Mouse (Mus musculus): ENCODE results near the gene Acox1. TPM values are rescaled to one million over a fixed set of nuclear protein-coding genes. Genes with fewer than 3 reads are reported as not detected.
A peak's percentile ranks its signal among the peaks of the same experiment; 100 is the strongest.

The Acox1 gene
- polyA plus RNA-seq, 1 experiment from 2014 or later: 207 TPM

DNA sequence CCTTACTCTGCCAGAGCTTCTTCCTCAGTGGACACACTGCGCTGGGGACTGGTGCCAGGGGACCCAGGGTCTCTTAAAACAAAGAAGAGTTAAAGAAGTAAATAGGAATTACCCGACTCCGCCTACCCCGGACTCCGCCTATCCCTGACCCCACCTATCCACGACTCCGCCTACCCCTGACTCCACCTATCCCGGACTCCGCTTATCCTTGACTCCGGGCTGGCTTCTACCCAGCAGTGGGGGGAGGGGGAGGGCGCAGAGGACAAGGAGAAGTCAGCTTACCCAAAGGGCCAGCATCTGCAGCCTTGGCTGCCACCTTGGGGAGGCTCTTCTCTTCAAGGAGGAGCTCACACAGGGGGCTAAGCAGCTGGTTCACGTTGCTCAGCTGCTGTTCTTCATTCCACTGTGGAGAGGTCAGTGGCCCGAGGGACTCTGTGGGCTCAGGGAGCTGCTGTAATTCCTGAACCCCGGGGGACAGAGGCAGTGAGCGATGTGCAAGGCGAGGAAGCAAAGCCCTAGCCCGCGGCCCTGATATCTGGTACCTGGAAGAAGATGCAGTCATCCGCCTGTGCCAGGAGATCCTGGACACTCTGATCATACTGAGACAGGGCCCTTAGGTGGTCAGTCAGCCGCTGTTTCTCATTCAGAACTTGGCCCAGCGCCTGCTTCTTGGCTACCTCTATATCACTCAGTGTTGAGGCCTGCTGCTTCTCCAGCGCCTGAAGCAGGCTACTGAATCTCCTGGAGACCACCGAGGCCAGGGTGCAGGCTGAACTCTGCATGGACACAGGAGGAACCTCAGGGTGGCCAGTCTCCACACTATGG, 71.5 kb downstream of the Acox1 start, which contains the start of gene Trim47:
TSS of gene Trim47 (minus strand) at position 55 of the 825 bp plus-strand sequence.
- H3K9ac ChIP-seq (ENCODE audit: low read length): peak within 1 kb of the TSS; percentile 18
- H3K4me3 ChIP-seq (ENCODE audit: low read depth, low read length): no peak within 1 kb of the TSS; the same call in 1 of the 2 replicates

DNA sequence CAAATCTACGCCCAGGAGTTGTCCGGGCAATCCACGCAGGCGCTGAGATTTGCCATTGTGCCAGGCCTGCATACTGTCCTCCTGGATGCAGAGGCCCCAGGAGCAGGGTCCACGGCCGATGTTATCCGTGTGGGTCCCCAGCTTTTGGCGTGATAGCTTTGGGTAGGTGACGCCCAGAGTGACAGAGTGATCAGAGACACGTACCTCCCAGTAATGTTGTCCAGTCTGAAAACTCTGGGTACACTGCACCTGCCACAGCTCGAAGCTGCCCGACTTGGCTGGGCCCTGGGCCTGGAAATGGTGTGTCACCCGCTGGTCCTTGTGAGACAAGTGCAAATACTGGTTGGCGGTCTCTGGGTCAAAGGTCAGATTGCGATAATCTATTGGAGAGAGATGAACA, 72.6 kb downstream of the Acox1 start:
- 94% methylated on average over 15 of the region's 15 CpGs for WGBS
- no peak overlapping the region for H3K27ac ChIP-seq (replicated peaks)
- no peak for TF ChIP-seq EP300 (optimal IDR thresholded peaks at IDR 0.05)
- no peak for TF ChIP-seq CTCF (IDR thresholded peaks at IDR 0.05; ENCODE audit: low read depth)
- no peak overlapping the region for H3K9ac ChIP-seq (ENCODE audit: low read length)
- no peaks in the 10 kb centered on the region for H3K27me3 ChIP-seq (ENCODE audit: control insufficient read depth, insufficient read depth, low read length)
- no peaks in the 10 kb centered on the region for H3K9me3 ChIP-seq (ENCODE audit: control insufficient read depth, low read length)
- no peak overlapping the region for H3K4me3 ChIP-seq (ENCODE audit: low read depth, low read length)
- DNase-seq (ENCODE audit: low spot score) (no peak), ATAC-seq (ENCODE audit: low FRiP score, low TSS enrichment) (no peak)
- peaks cover 8% of the 10 kb centered on the region; the same call in 1 of the 2 replicates for H3K36me3 ChIP-seq (ENCODE audit: control insufficient read depth, insufficient read depth, low read length)
- H3K4me2 ChIP-seq (replicated peaks; ENCODE audit: low read depth): no peak overlapping the region
- peaks cover 11% of the 10 kb centered on the region for H3K4me1 ChIP-seq (replicated peaks; ENCODE audit: control insufficient read depth, insufficient read depth)

More for the DNA sequence above, 71.5 kb downstream of the Acox1 start, which contains the start of gene Trim47:
- 31% methylated on average over 23 of the region's 23 CpGs for WGBS
- peak; percentile 47 for ATAC-seq (ENCODE audit: low FRiP score, low TSS enrichment)
- H3K4me1 ChIP-seq (replicated peaks; ENCODE audit: control insufficient read depth, insufficient read depth): peaks cover 11% of the 10 kb centered on the region
- H3K4me2 ChIP-seq (replicated peaks; ENCODE audit: low read depth): peak within 1 kb of the TSS; percentile 27
- DNase-seq (ENCODE audit: low spot score): peak; percentile 92
- H3K27ac ChIP-seq (replicated peaks): peak within 1 kb of the TSS; percentile 8; the same call in 1 of the 2 replicates
- H3K27me3 ChIP-seq (ENCODE audit: control insufficient read depth, insufficient read depth, low read length): no peaks in the 10 kb centered on the region
- TF ChIP-seq EP300 (optimal IDR thresholded peaks at IDR 0.05): no peak
- TF ChIP-seq CTCF (IDR thresholded peaks at IDR 0.05; ENCODE audit: low read depth): peak; percentile 36
- H3K9me3 ChIP-seq (ENCODE audit: control insufficient read depth, low read length): no peaks in the 10 kb centered on the region
- peaks cover 9% of the 10 kb centered on the region; the same call in 1 of the 2 replicates for H3K36me3 ChIP-seq (ENCODE audit: control insufficient read depth, insufficient read depth, low read length)

Other genes starting within 250 kb of the Acox1 start
- gene Itgb4, start 224.3 kb downstream of the Acox1 start, polyA plus RNA-seq (2015; fragmentation: Nextera tagmentation; extraction: Ambion mirVana): 12.7 and 14.6 TPM in 2 replicates
- 119 and 126 TPM in 2 replicates for gene Galk1, start 186.3 kb downstream of the Acox1 start, polyA plus RNA-seq (2015; fragmentation: Nextera tagmentation; extraction: Ambion mirVana)
- gene H3f3b, start 171.1 kb downstream of the Acox1 start, polyA plus RNA-seq (2015; fragmentation: Nextera tagmentation; extraction: Ambion mirVana): 1,343 and 1,357 TPM in 2 replicates
- 8.3 and 9.1 TPM in 2 replicates for gene Unk, start 168.7 kb downstream of the Acox1 start, polyA plus RNA-seq (2015; fragmentation: Nextera tagmentation; extraction: Ambion mirVana)
- 2.3 and 2.8 TPM in 2 replicates for gene Unc13d, start 121.1 kb downstream of the Acox1 start, polyA plus RNA-seq (2015; fragmentation: Nextera tagmentation; extraction: Ambion mirVana)
- 71.0 and 89.6 TPM in 2 replicates for gene Wbp2, start 112.0 kb downstream of the Acox1 start, polyA plus RNA-seq (2015; fragmentation: Nextera tagmentation; extraction: Ambion mirVana)
- gene Trim47, start 71.8 kb downstream of the Acox1 start, polyA plus RNA-seq (2015; fragmentation: Nextera tagmentation; extraction: Ambion mirVana): 33.8 and 34.6 TPM in 2 replicates
- gene Trim65, start 67.9 kb downstream of the Acox1 start, polyA plus RNA-seq (2015; fragmentation: Nextera tagmentation; extraction: Ambion mirVana): 3.3 and 4.1 TPM in 2 replicates
- 49.5 and 50.2 TPM in 2 replicates for gene Mrpl38, start 60.2 kb downstream of the Acox1 start, polyA plus RNA-seq (2015; fragmentation: Nextera tagmentation; extraction: Ambion mirVana)
- gene Fbf1, start 30.9 kb downstream of the Acox1 start, polyA plus RNA-seq (2015; fragmentation: Nextera tagmentation; extraction: Ambion mirVana): 8.0 and 8.8 TPM in 2 replicates
- gene Ten1, start 190 bp downstream of the Acox1 start, polyA plus RNA-seq (2015; fragmentation: Nextera tagmentation; extraction: Ambion mirVana): 51.9 and 52.6 TPM in 2 replicates
- 26.5 and 30.1 TPM in 2 replicates for gene Evpl, start 39.0 kb upstream of the Acox1 start, polyA plus RNA-seq (2015; fragmentation: Nextera tagmentation; extraction: Ambion mirVana)
- gene Srp68, start 75.2 kb upstream of the Acox1 start, polyA plus RNA-seq (2015; fragmentation: Nextera tagmentation; extraction: Ambion mirVana): 52.6 and 53.0 TPM in 2 replicates
- 0.68 and 0.76 TPM in 2 replicates for gene Galr2, start 81.9 kb upstream of the Acox1 start, polyA plus RNA-seq (2015; fragmentation: Nextera tagmentation; extraction: Ambion mirVana)
- gene Exoc7, start 108.2 kb upstream of the Acox1 start, polyA plus RNA-seq (2015; fragmentation: Nextera tagmentation; extraction: Ambion mirVana): 42.3 and 43.9 TPM in 2 replicates
- gene Foxj1, start 136.4 kb upstream of the Acox1 start, polyA plus RNA-seq (2015; fragmentation: Nextera tagmentation; extraction: Ambion mirVana): 0.19 and 0.40 TPM in 2 replicates
- 2.8 and 3.0 TPM in 2 replicates for gene Rnf157, start 214.0 kb upstream of the Acox1 start, polyA plus RNA-seq (2015; fragmentation: Nextera tagmentation; extraction: Ambion mirVana)
- gene Ubald2, start 235.0 kb upstream of the Acox1 start, polyA plus RNA-seq (2015; fragmentation: Nextera tagmentation; extraction: Ambion mirVana): 35.4 and 35.7 TPM in 2 replicates

Data from stomach, postnatal 0 days (tissue).